Mouse (Mus musculus) midbrain, postnatal 0 days (tissue): Measurements from ENCODE around the gene Sec14l1. TPM values are rescaled to one million over a fixed set of nuclear protein-coding genes. Genes with fewer than 3 reads are reported as not detected.

Experiments
- ATAC-seq: fragments of 200-750 bp; cut with Nextera tagmentation; 2 replicates; pipeline ENCODE4 v1.8.0; 2017; ENCODE audit warnings: moderate number of reproducible peaks, mild to moderate bottlenecking, moderate TSS enrichment, moderate library complexity; ENCODE audit not compliant: low FRiP score
- DNase-seq: peaks from one replicate; pipeline ENCODE4 v3.0.0-alpha.2; 2015; ENCODE audit warnings: low spot score
- H3K27ac ChIP-seq: fragments of 300-500 bp; sonication (generic); 2 replicates; pipeline ENCODE4 v1.5.1; 2014; ENCODE audit warnings: low read depth, mild to moderate bottlenecking, low read length, mixed read lengths
- H3K27me3 ChIP-seq: fragments of 300-500 bp; sonication (generic); 2 replicates; pipeline ENCODE4 v1.6.1; 2014; ENCODE audit warnings: low read length, control low read depth, mixed read lengths; ENCODE audit not compliant: insufficient read depth
- H3K36me3 ChIP-seq: fragments of 300-500 bp; sonication (generic); 2 replicates; pipeline ENCODE4 v1.6.1; 2014; ENCODE audit warnings: low read length, control low read depth, mixed read lengths; ENCODE audit not compliant: insufficient read depth
- H3K4me1 ChIP-seq: fragments of 300-500 bp; sonication (generic); 2 replicates; pipeline ENCODE4 v1.6.1; 2014; ENCODE audit warnings: mild to moderate bottlenecking, control low read depth, antibody characterized with exemption, low read length, mixed read lengths; ENCODE audit not compliant: insufficient read depth
- H3K4me2 ChIP-seq: fragments of 300-500 bp; sonication (generic); 2 replicates; pipeline ENCODE4 v1.6.1; 2014; ENCODE audit warnings: low read depth, mild to moderate bottlenecking, low read length, mixed read lengths; ENCODE audit not compliant: poor library complexity, severe bottlenecking
- H3K4me3 ChIP-seq: fragments of 300-500 bp; sonication (generic); 2 replicates; pipeline ENCODE4 v1.5.1; 2014; ENCODE audit warnings: low read depth, mild to moderate bottlenecking, low read length, moderate library complexity
- H3K9ac ChIP-seq: fragments of 300-500 bp; sonication (generic); replicated peaks from 2 replicates; pipeline ENCODE4 v1.6.1; 2014; ENCODE audit warnings: mild to moderate bottlenecking, low read length, moderate library complexity, mixed read lengths; ENCODE audit not compliant: poor library complexity, severe bottlenecking
- H3K9me3 ChIP-seq: fragments of 300-500 bp; sonication (generic); 2 replicates; pipeline ENCODE4 v1.6.1; 2016; ENCODE audit warnings: low read length, control low read depth
- CTCF ChIP-seq: IDR thresholded peaks from 2 replicates; pipeline ENCODE4 v1.5.1; 2016; ENCODE audit warnings: antibody characterized with exemption, mild to moderate bottlenecking
- WGBS: fragments of 180-500 bp; shearing (Covaris S2); extraction: QIAGEN DNeasy Blood & Tissue Kit; methylation state at CpG from one replicate; pipeline ENCODE4 v1.1.7; 2014; 5-methylcytosine and 5-hydroxymethylcytosine counted together
- polyA plus RNA-seq: library from polyadenylated mRNA; unstranded; fragments of >200 nt; fragmentation: Nextera tagmentation; extraction: Ambion mirVana; gene quantifications from 2 replicates; pipeline ENCODE4 v1.2.1, GENCODE M21; 2015
- total RNA-seq: library from RNA; depleted of rRNA; stranded (reverse); fragments of >200 nt; gene quantifications from 2 replicates; pipeline ENCODE4 v1.2.3, GENCODE M21; 2014

Gene Sec14l1
- total and polyA plus RNA-seq, 2 experiments from 2014 or later = 49.2 to 71.1 TPM

DNA sequence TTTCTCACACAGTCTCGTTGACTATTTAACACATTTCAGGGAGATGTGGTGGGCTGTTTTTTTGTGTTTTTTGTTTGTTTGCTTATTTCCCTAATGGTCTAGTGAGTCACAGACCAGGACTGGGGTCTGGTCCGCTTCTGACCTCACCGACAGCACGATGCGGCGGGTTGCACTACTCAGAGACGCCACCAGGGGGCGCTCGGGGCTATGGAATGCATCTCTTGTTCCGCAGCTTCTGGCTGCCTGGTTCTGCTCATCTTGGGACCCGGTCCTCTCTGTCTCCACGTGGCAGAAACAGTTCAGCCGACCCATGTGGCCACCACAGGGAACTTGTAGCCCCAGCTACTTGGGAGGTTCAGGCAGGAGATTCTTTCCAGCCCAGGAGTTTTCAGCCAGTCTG lies 42.8 kb upstream of the Sec14l1 start:
- H3K36me3 ChIP-seq = no peaks in the 10 kb centered on the region
- H3K4me2 ChIP-seq = no peak overlapping the region
- H3K27me3 ChIP-seq = no peaks in the 10 kb centered on the region; the same call in 1 of the 2 replicates
- 2% methylated on average over 13 of the region's 13 CpGs for WGBS
- H3K4me1 ChIP-seq = 0 out of 2 replicates have a peak, but pooled peaks cover 3% of the 10 kb centered on the region
- no peaks in the 10 kb centered on the region for H3K9me3 ChIP-seq
- H3K4me3 ChIP-seq = no peak overlapping the region
- H3K9ac ChIP-seq = no peak overlapping the region
- DNase-seq = peak; percentile 77
- ATAC-seq = no peak
- H3K27ac ChIP-seq = no peak overlapping the region
- peak; percentile 98 for TF ChIP-seq CTCF

- H3K27me3 ChIP-seq = no peaks in the 10 kb centered on the region; the same call in 1 of the 2 replicates
- peaks cover 5% of the 10 kb centered on the region for H3K36me3 ChIP-seq
- TF ChIP-seq CTCF = peak; percentile 30; the same call in 1 of the 2 replicates
- ATAC-seq = no peak
- no peak overlapping the region for H3K9ac ChIP-seq
- no peak overlapping the region for H3K4me2 ChIP-seq
- no peak overlapping the region for H3K4me3 ChIP-seq
- H3K27ac ChIP-seq = no peak overlapping the region
- WGBS = 93% methylated on average over 9 of the region's 9 CpGs
- H3K4me1 ChIP-seq = 0 out of 2 replicates have a peak, but pooled peaks cover 3% of the 10 kb centered on the region
- H3K9me3 ChIP-seq = no peaks in the 10 kb centered on the region
- no peak for DNase-seq
Measured at GRCm38 (mm10) chr11:117073426-117073825, 41.5 kb upstream of the Sec14l1 start.

DNA sequence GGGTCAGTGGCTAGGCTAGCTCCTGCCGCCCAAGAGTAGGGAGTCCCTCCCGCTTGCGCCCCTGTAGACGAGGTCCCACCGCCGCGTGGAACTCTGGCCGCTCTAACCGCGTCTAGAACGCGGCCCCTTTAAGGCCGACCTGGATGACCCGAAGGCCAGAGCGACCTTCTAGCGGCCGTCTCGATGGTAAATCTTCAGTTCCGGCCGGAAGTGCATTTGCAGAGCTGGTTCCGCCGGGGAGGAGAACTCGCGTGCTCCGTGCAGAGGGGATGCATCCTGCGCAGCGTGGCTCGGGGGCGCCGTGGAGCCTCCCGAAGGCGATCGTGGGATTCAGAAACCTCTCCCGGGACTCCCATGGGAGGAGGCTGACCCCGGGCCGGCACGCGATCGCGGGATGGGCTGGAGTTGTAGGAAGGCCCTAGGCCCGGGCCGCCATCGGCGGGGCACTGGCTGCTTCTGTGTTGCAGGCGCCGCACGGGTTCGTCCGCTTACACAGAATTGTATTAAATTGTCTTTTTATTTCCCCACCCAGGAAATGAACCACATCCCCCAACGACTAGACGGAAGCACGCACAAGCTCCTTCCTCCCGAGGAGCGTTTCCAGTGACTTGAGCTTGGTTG lies 38.3 kb upstream of the Sec14l1 start:
- TF ChIP-seq CTCF = peak; percentile 14; the same call in 1 of the 2 replicates
- Histone ChIP-seq H3K4me2 (peak overlapping the region; percentile 90), H3K9me3 (no peaks in the 10 kb centered on the region), H3K9ac (peak overlapping the region; percentile 90), H3K36me3 (peaks cover 27% of the 10 kb centered on the region), H3K4me3 (peak overlapping the region; percentile 75), H3K4me1 (0 out of 2 replicates have a peak, but pooled peaks cover 3% of the 10 kb centered on the region), H3K27ac (peak overlapping the region; percentile 81), H3K27me3 (no peaks in the 10 kb centered on the region)
- WGBS = under 1% methylated on average over 54 of the region's 54 CpGs
- ATAC-seq (peak; percentile 67), DNase-seq (peak; percentile 94)

GRCm38 (mm10) chr11:117077227-117077626 lies 37.7 kb upstream of the Sec14l1 start:
- Histone ChIP-seq H3K4me2 (peak overlapping the region; percentile 90), H3K4me3 (peak overlapping the region; percentile 75), H3K36me3 (peaks cover 27% of the 10 kb centered on the region), H3K9me3 (no peaks in the 10 kb centered on the region), H3K27me3 (no peaks in the 10 kb centered on the region), H3K4me1 (0 out of 2 replicates have a peak, but pooled peaks cover 3% of the 10 kb centered on the region), H3K27ac (peak overlapping the region; percentile 81), H3K9ac (peak overlapping the region; percentile 90)
- ATAC-seq (no peak), DNase-seq (no peak)
- TF ChIP-seq CTCF = no peak
- WGBS = 5% methylated on average over 8 of the region's 8 CpGs

- ATAC-seq (no peak), DNase-seq (no peak)
- Histone ChIP-seq H3K4me3 (peak overlapping the region; percentile 75), H3K27me3 (no peaks in the 10 kb centered on the region), H3K27ac (no peak overlapping the region), H3K4me1 (0 out of 2 replicates have a peak, but pooled peaks cover 3% of the 10 kb centered on the region), H3K4me2 (peak overlapping the region; percentile 90), H3K36me3 (peaks cover 27% of the 10 kb centered on the region), H3K9me3 (no peaks in the 10 kb centered on the region), H3K9ac (peak overlapping the region; percentile 90; the same call in 1 of the 2 replicates)
- no peak for TF ChIP-seq CTCF
- WGBS = 87% methylated on average over 8 of the region's 8 CpGs
Measured at GRCm38 (mm10) chr11:117077902-117078301, 37.1 kb upstream of the Sec14l1 start.

GRCm38 (mm10) chr11:117078637-117079240 lies 36.2 kb upstream of the Sec14l1 start:
- TF ChIP-seq CTCF = no peak
- no peak overlapping the region for H3K4me3 ChIP-seq
- no peaks in the 10 kb centered on the region for H3K27me3 ChIP-seq
- H3K4me1 ChIP-seq = 0 out of 2 replicates have a peak, but pooled peaks cover 3% of the 10 kb centered on the region
- no peak for DNase-seq
- WGBS = 95% methylated on average over 12 of the region's 12 CpGs
- no peak for ATAC-seq
- no peaks in the 10 kb centered on the region for H3K9me3 ChIP-seq
- no peak overlapping the region for H3K9ac ChIP-seq
- H3K36me3 ChIP-seq = peaks cover 27% of the 10 kb centered on the region
- no peak overlapping the region for H3K27ac ChIP-seq
- H3K4me2 ChIP-seq = no peak overlapping the region
